Mouse (Mus musculus): ENCODE measurements around the gene Atxn7l2. TPM values are rescaled to one million over a fixed set of nuclear protein-coding genes. Genes with fewer than 3 reads are reported as not detected.

Atxn7l2 gene
- total and polyA plus RNA-seq, 3 experiments = 1.8 to 4.2 (median 2.6) TPM

GRCm38 (mm10) chr3:108225711-108226557 is 15.2 kb upstream of the Atxn7l2 start:
- Histone ChIP-seq H3K4me3 (peak overlapping the region; percentile 42), H3K36me3 (ENCODE audit: control insufficient read depth, insufficient read depth, low read length) (no peaks in the 10 kb centered on the region), H3K79me2 (replicated peaks; ENCODE audit: control insufficient read depth, insufficient read depth, low read length) (no peaks in the 10 kb centered on the region), H3K27me3 (ENCODE audit: control insufficient read depth, insufficient read depth, low read length) (peaks cover 10% of the 10 kb centered on the region), H3K4me1 (ENCODE audit: control insufficient read depth, insufficient read depth, low read length) (no peaks in the 10 kb centered on the region), H3K27ac (no peak overlapping the region), H3K9ac (ENCODE audit: low read depth, low read length) (peak overlapping the region; percentile 48; the same call in 1 of the 2 replicates)
- 7% methylated on average over 67 of the region's 67 CpGs for whole genome bisulfite sequencing
- intact Hi-C loops (cut with DNase I) = no loop called here
- TF ChIP-seq CTCF (IDR thresholded peaks at IDR 0.05) = no peak
- no peak for TF ChIP-seq EP300 (IDR thresholded peaks at IDR 0.05; ENCODE audit: insufficient read depth, low read depth, low read length)
- TF ChIP-seq POLR2A (IDR thresholded peaks at IDR 0.05; ENCODE audit: insufficient read depth, low read depth, low read length) = no peak
- no peak for DNase-seq

GRCm38 (mm10) chr3:108220661-108221060 is 9.9 kb upstream of the Atxn7l2 start:
- Histone ChIP-seq H3K4me3 (no peak overlapping the region), H3K79me2 (replicated peaks; ENCODE audit: control insufficient read depth, insufficient read depth, low read length) (no peaks in the 10 kb centered on the region), H3K9ac (ENCODE audit: low read depth, low read length) (no peak overlapping the region), H3K27ac (no peak overlapping the region), H3K27me3 (ENCODE audit: control insufficient read depth, insufficient read depth, low read length) (no peaks in the 10 kb centered on the region), H3K36me3 (ENCODE audit: control insufficient read depth, insufficient read depth, low read length) (no peaks in the 10 kb centered on the region), H3K4me1 (ENCODE audit: control insufficient read depth, insufficient read depth, low read length) (no peaks in the 10 kb centered on the region)
- TF ChIP-seq CTCF (IDR thresholded peaks at IDR 0.05) (no peak), EP300 (IDR thresholded peaks at IDR 0.05; ENCODE audit: insufficient read depth, low read depth, low read length) (no peak), POLR2A (IDR thresholded peaks at IDR 0.05; ENCODE audit: insufficient read depth, low read depth, low read length) (no peak)
- intact Hi-C loops (cut with DNase I) = no loop called here
- 41% methylated on average over 3 of the region's 3 CpGs for WGBS
- no peak for DNase-seq

DNA sequence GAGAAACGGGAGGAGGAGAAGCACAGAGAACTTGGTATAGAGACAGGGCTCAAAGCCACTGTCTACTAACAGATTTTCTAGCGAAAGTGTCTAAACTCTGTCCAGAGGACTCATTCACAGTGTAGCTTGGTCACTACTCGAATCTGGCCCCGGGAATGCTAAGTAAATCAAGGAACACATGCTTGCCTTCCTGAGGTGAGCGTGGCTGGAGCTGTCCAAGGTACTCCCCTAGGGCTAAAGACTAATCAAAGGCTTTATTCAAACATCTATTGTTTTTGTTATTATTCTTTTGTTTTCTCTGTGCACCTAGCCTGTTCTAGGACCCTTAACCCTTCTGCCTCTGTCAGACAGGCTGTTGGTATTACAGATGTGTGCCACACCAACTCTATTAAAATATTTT is 4.0 kb upstream of the Atxn7l2 start:
- H3K4me1 ChIP-seq (ENCODE audit: control insufficient read depth, insufficient read depth, low read length) = peaks cover 2% of the 10 kb centered on the region
- no peaks in the 10 kb centered on the region for H3K27me3 ChIP-seq (ENCODE audit: control insufficient read depth, insufficient read depth, low read length)
- no peaks in the 10 kb centered on the region for H3K79me2 ChIP-seq (replicated peaks; ENCODE audit: control insufficient read depth, insufficient read depth, low read length)
- no peaks in the 10 kb centered on the region for H3K36me3 ChIP-seq (ENCODE audit: control insufficient read depth, insufficient read depth, low read length)
- intact Hi-C loops (cut with DNase I) = loop anchor here (5.0 kb wide), 3 partner anchors 43 to 348 kb away; partner anchors contain the start of genes Psma5 and Tmem167b
- H3K27ac ChIP-seq = no peak overlapping the region
- TF ChIP-seq POLR2A (IDR thresholded peaks at IDR 0.05; ENCODE audit: insufficient read depth, low read depth, low read length) = no peak
- H3K9ac ChIP-seq (ENCODE audit: low read depth, low read length) = no peak overlapping the region
- 13% methylated on average over 5 of the region's 5 CpGs for WGBS
- H3K4me3 ChIP-seq = no peak overlapping the region
- DNase-seq = no peak

DNA sequence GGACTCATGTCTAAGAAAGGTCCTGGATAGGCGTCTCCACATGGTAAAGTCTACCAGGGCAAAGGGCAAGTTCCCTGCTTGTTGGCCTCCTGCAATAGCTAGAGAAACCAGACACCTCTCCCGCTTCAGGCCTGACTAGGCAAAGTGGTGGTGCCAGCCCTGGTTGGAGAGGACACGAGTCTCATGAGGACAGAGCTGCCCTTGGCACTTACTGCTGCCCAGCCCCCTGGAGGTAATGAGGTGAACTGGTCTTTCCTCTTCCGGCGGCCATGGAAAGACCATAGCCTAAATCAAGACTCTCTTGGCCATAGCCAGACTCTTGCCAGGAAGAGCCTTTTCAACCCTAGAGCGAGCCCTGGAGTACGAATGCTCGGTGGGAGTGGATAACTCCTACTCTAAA is 1.7 kb upstream of the Atxn7l2 start:
- Histone ChIP-seq H3K36me3 (ENCODE audit: control insufficient read depth, insufficient read depth, low read length) (no peaks in the 10 kb centered on the region), H3K9ac (ENCODE audit: low read depth, low read length) (no peak overlapping the region), H3K79me2 (replicated peaks; ENCODE audit: control insufficient read depth, insufficient read depth, low read length) (no peaks in the 10 kb centered on the region), H3K4me1 (ENCODE audit: control insufficient read depth, insufficient read depth, low read length) (peaks cover 2% of the 10 kb centered on the region), H3K27me3 (ENCODE audit: control insufficient read depth, insufficient read depth, low read length) (no peaks in the 10 kb centered on the region), H3K27ac (no peak overlapping the region), H3K4me3 (no peak overlapping the region)
- TF ChIP-seq EP300 (IDR thresholded peaks at IDR 0.05; ENCODE audit: insufficient read depth, low read depth, low read length) (no peak), CTCF (IDR thresholded peaks at IDR 0.05) (0 out of 2 replicates have a peak, but pooled peaks have one; percentile 11), POLR2A (IDR thresholded peaks at IDR 0.05; ENCODE audit: insufficient read depth, low read depth, low read length) (no peak)
- DNase-seq = no peak
- intact Hi-C loops (cut with DNase I) = loop anchor here (5.0 kb wide), 3 partner anchors 45 to 350 kb away; partner anchors contain the start of genes Psma5 and Tmem167b
- 81% methylated on average over 8 of the region's 8 CpGs for WGBS

- WGBS = 85% methylated on average over 6 of the region's 6 CpGs
- Histone ChIP-seq H3K4me1 (ENCODE audit: control insufficient read depth, insufficient read depth, low read length) (peaks cover 2% of the 10 kb centered on the region), H3K36me3 (ENCODE audit: control insufficient read depth, insufficient read depth, low read length) (no peaks in the 10 kb centered on the region), H3K27ac (no peak overlapping the region), H3K79me2 (replicated peaks; ENCODE audit: control insufficient read depth, insufficient read depth, low read length) (no peaks in the 10 kb centered on the region), H3K9ac (ENCODE audit: low read depth, low read length) (no peak overlapping the region), H3K4me3 (no peak overlapping the region), H3K27me3 (ENCODE audit: control insufficient read depth, insufficient read depth, low read length) (no peaks in the 10 kb centered on the region)
- intact Hi-C loops (cut with DNase I) = loop anchor here (5.0 kb wide), 3 partner anchors 45 to 350 kb away; partner anchors contain the start of genes Psma5 and Tmem167b
- no peak for DNase-seq
- TF ChIP-seq CTCF (IDR thresholded peaks at IDR 0.05) (no peak), EP300 (IDR thresholded peaks at IDR 0.05; ENCODE audit: insufficient read depth, low read depth, low read length) (no peak), POLR2A (IDR thresholded peaks at IDR 0.05; ENCODE audit: insufficient read depth, low read depth, low read length) (no peak)
These were observed 1.1 kb upstream of the Atxn7l2 start for GRCm38 (mm10) chr3:108211845-108212244.

Data from heart, adult 2 months (tissue).